Mouse (Mus musculus): ENCODE measurements around the gene Samsn1. TPM values are rescaled to one million over a fixed set of nuclear protein-coding genes. Genes with fewer than 3 reads are reported as not detected.

Gene Samsn1
- total and polyA plus RNA-seq, 2 experiments = 0.24 to 0.65 TPM

- H3K9ac ChIP-seq (ENCODE audit: low read depth, low read length) = no peak overlapping the region
- H3K36me3 ChIP-seq (ENCODE audit: control insufficient read depth, insufficient read depth, low read length) = no peaks in the 10 kb centered on the region
- 87% methylated on average over 11 of the region's 11 CpGs for WGBS
- H3K27me3 ChIP-seq (ENCODE audit: control insufficient read depth, insufficient read depth, low read length) = no peaks in the 10 kb centered on the region
- no peak overlapping the region for H3K27ac ChIP-seq (replicated peaks; ENCODE audit: insufficient read depth, low read depth, low read length)
- TF ChIP-seq CTCF (IDR thresholded peaks at IDR 0.05; ENCODE audit: low read depth, low read length) (no peak), POLR2A (IDR thresholded peaks at IDR 0.05; ENCODE audit: extremely low read depth, insufficient read depth, low read length) (no peak)
- H3K4me1 ChIP-seq (ENCODE audit: control insufficient read depth, insufficient read depth, low read length) = no peaks in the 10 kb centered on the region
- H3K4me3 ChIP-seq (ENCODE audit: insufficient read depth, low read depth, low read length) = no peak overlapping the region
- H3K79me2 ChIP-seq (ENCODE audit: control insufficient read depth, insufficient read depth, low read length) = no peaks in the 10 kb centered on the region
- DNase-seq (ENCODE audit: extremely low read depth, low read depth, low spot score) = no peak
These were observed 92.4 kb downstream of the Samsn1 start for GRCm38 (mm10) chr16:75929536-75930221.

- H3K27me3 ChIP-seq (ENCODE audit: control insufficient read depth, insufficient read depth, low read length) = no peaks in the 10 kb centered on the region
- no peak overlapping the region for H3K4me3 ChIP-seq (ENCODE audit: insufficient read depth, low read depth, low read length)
- H3K27ac ChIP-seq (replicated peaks; ENCODE audit: insufficient read depth, low read depth, low read length) = no peak overlapping the region
- TF ChIP-seq CTCF (IDR thresholded peaks at IDR 0.05; ENCODE audit: low read depth, low read length) (no peak), POLR2A (IDR thresholded peaks at IDR 0.05; ENCODE audit: extremely low read depth, insufficient read depth, low read length) (no peak)
- no peak for DNase-seq (ENCODE audit: extremely low read depth, low read depth, low spot score)
- no peak overlapping the region for H3K9ac ChIP-seq (ENCODE audit: low read depth, low read length)
- WGBS = 72% methylated on average over 2 of the region's 2 CpGs
- no peaks in the 10 kb centered on the region for H3K79me2 ChIP-seq (ENCODE audit: control insufficient read depth, insufficient read depth, low read length)
- no peaks in the 10 kb centered on the region for H3K4me1 ChIP-seq (ENCODE audit: control insufficient read depth, insufficient read depth, low read length)
- no peaks in the 10 kb centered on the region for H3K36me3 ChIP-seq (ENCODE audit: control insufficient read depth, insufficient read depth, low read length)
These were observed 95.6 kb downstream of the Samsn1 start for GRCm38 (mm10) chr16:75926511-75926910.

- no peak for DNase-seq (ENCODE audit: extremely low read depth, low read depth, low spot score)
- H3K4me1 ChIP-seq (ENCODE audit: control insufficient read depth, insufficient read depth, low read length) = no peaks in the 10 kb centered on the region
- H3K27me3 ChIP-seq (ENCODE audit: control insufficient read depth, insufficient read depth, low read length) = no peaks in the 10 kb centered on the region
- H3K79me2 ChIP-seq (ENCODE audit: control insufficient read depth, insufficient read depth, low read length) = no peaks in the 10 kb centered on the region
- no peak overlapping the region for H3K27ac ChIP-seq (replicated peaks; ENCODE audit: insufficient read depth, low read depth, low read length)
- no peak overlapping the region for H3K4me3 ChIP-seq (ENCODE audit: insufficient read depth, low read depth, low read length)
- H3K36me3 ChIP-seq (ENCODE audit: control insufficient read depth, insufficient read depth, low read length) = no peaks in the 10 kb centered on the region
- WGBS = 72% methylated on average over 4 of the region's 4 CpGs
- TF ChIP-seq CTCF (IDR thresholded peaks at IDR 0.05; ENCODE audit: low read depth, low read length) (no peak), POLR2A (IDR thresholded peaks at IDR 0.05; ENCODE audit: extremely low read depth, insufficient read depth, low read length) (no peak)
- H3K9ac ChIP-seq (ENCODE audit: low read depth, low read length) = no peak overlapping the region
These were observed 101.2 kb downstream of the Samsn1 start for GRCm38 (mm10) chr16:75920870-75921269.

- no peaks in the 10 kb centered on the region for H3K36me3 ChIP-seq (ENCODE audit: control insufficient read depth, insufficient read depth, low read length)
- no peak overlapping the region for H3K27ac ChIP-seq (replicated peaks; ENCODE audit: insufficient read depth, low read depth, low read length)
- no peaks in the 10 kb centered on the region for H3K4me1 ChIP-seq (ENCODE audit: control insufficient read depth, insufficient read depth, low read length)
- H3K9ac ChIP-seq (ENCODE audit: low read depth, low read length) = no peak overlapping the region
- 78% methylated on average over 4 of the region's 4 CpGs for WGBS
- H3K27me3 ChIP-seq (ENCODE audit: control insufficient read depth, insufficient read depth, low read length) = no peaks in the 10 kb centered on the region
- H3K79me2 ChIP-seq (ENCODE audit: control insufficient read depth, insufficient read depth, low read length) = no peaks in the 10 kb centered on the region
- no peak for TF ChIP-seq POLR2A (IDR thresholded peaks at IDR 0.05; ENCODE audit: extremely low read depth, insufficient read depth, low read length)
- no peak for TF ChIP-seq CTCF (IDR thresholded peaks at IDR 0.05; ENCODE audit: low read depth, low read length)
- DNase-seq (ENCODE audit: extremely low read depth, low read depth, low spot score) = no peak
- H3K4me3 ChIP-seq (ENCODE audit: insufficient read depth, low read depth, low read length) = no peak overlapping the region
These were observed 102.8 kb downstream of the Samsn1 start for GRCm38 (mm10) chr16:75919298-75919697.

GRCm38 (mm10) chr16:75917712-75918111 lies 104.4 kb downstream of the Samsn1 start:
- H3K27ac ChIP-seq (replicated peaks; ENCODE audit: insufficient read depth, low read depth, low read length) = no peak overlapping the region
- no peak overlapping the region for H3K9ac ChIP-seq (ENCODE audit: low read depth, low read length)
- H3K4me1 ChIP-seq (ENCODE audit: control insufficient read depth, insufficient read depth, low read length) = no peaks in the 10 kb centered on the region
- no peaks in the 10 kb centered on the region for H3K27me3 ChIP-seq (ENCODE audit: control insufficient read depth, insufficient read depth, low read length)
- H3K79me2 ChIP-seq (ENCODE audit: control insufficient read depth, insufficient read depth, low read length) = no peaks in the 10 kb centered on the region
- TF ChIP-seq CTCF (IDR thresholded peaks at IDR 0.05; ENCODE audit: low read depth, low read length) (no peak), POLR2A (IDR thresholded peaks at IDR 0.05; ENCODE audit: extremely low read depth, insufficient read depth, low read length) (no peak)
- peak; percentile 3 for DNase-seq (ENCODE audit: extremely low read depth, low read depth, low spot score)
- H3K36me3 ChIP-seq (ENCODE audit: control insufficient read depth, insufficient read depth, low read length) = no peaks in the 10 kb centered on the region
- WGBS = 63% methylated on average over 5 of the region's 5 CpGs
- H3K4me3 ChIP-seq (ENCODE audit: insufficient read depth, low read depth, low read length) = no peak overlapping the region

- DNase-seq (ENCODE audit: extremely low read depth, low read depth, low spot score) = no peak
- no peaks in the 10 kb centered on the region for H3K27me3 ChIP-seq (ENCODE audit: control insufficient read depth, insufficient read depth, low read length)
- WGBS = 85% methylated on average over 5 of the region's 5 CpGs
- TF ChIP-seq CTCF (IDR thresholded peaks at IDR 0.05; ENCODE audit: low read depth, low read length) = no peak
- TF ChIP-seq POLR2A (IDR thresholded peaks at IDR 0.05; ENCODE audit: extremely low read depth, insufficient read depth, low read length) = no peak
- no peak overlapping the region for H3K27ac ChIP-seq (replicated peaks; ENCODE audit: insufficient read depth, low read depth, low read length)
- no peak overlapping the region for H3K9ac ChIP-seq (ENCODE audit: low read depth, low read length)
- no peaks in the 10 kb centered on the region for H3K36me3 ChIP-seq (ENCODE audit: control insufficient read depth, insufficient read depth, low read length)
- H3K79me2 ChIP-seq (ENCODE audit: control insufficient read depth, insufficient read depth, low read length) = no peaks in the 10 kb centered on the region
- no peaks in the 10 kb centered on the region for H3K4me1 ChIP-seq (ENCODE audit: control insufficient read depth, insufficient read depth, low read length)
- no peak overlapping the region for H3K4me3 ChIP-seq (ENCODE audit: insufficient read depth, low read depth, low read length)
These were observed 110.0 kb downstream of the Samsn1 start for GRCm38 (mm10) chr16:75912051-75912450.

All from liver, adult 2 months (tissue).